Mouse (Mus musculus) stomach, embryonic 14.5 days (tissue): ENCODE measurements at regions not wholly inside any gene's neighbourhood (a gene's known extent, or its start where the extent isn't known, plus 50 kb on each side); places are given as distances from the start of the nearest gene placed in this dataset.

Experiments
- ATAC-seq: fragments of 200-750 bp; cut with Nextera tagmentation; 2 replicates; pipeline ENCODE4 v1.8.0; 2017; ENCODE audit warnings: low read depth, moderate TSS enrichment; ENCODE audit not compliant: insufficient number of reproducible peaks, insufficient read depth, low FRiP score
- H3K27ac ChIP-seq: fragments of 300-500 bp; sonication (generic); 2 replicates; pipeline ENCODE4 v1.5.1; 2014; ENCODE audit warnings: mild to moderate bottlenecking, low read length, moderate library complexity, mixed read lengths
- H3K27me3 ChIP-seq: fragments of 300-500 bp; sonication (generic); 2 replicates; pipeline ENCODE4 v1.6.1; 2014; ENCODE audit warnings: low read length, control low read depth, mixed read lengths; ENCODE audit not compliant: control insufficient read depth, insufficient read depth
- H3K36me3 ChIP-seq: fragments of 300-500 bp; sonication (generic); 2 replicates; pipeline ENCODE4 v1.6.1; 2014; ENCODE audit warnings: mild to moderate bottlenecking, control low read depth, low read length, moderate library complexity, mixed read lengths; ENCODE audit not compliant: control insufficient read depth, insufficient read depth
- H3K4me1 ChIP-seq: fragments of 300-500 bp; sonication (generic); 2 replicates; pipeline ENCODE4 v1.6.1; 2014; ENCODE audit warnings: low read length, control low read depth, mixed read lengths; ENCODE audit not compliant: control insufficient read depth, insufficient read depth
- H3K4me2 ChIP-seq: fragments of 300-500 bp; sonication (generic); replicated peaks from 2 replicates; pipeline ENCODE4 v1.6.1; 2014; ENCODE audit warnings: low read depth, low read length, control low read depth
- H3K4me3 ChIP-seq: fragments of 300-500 bp; sonication (generic); 2 replicates; pipeline ENCODE4 v1.5.1; 2014; ENCODE audit warnings: low read depth, low read length, control low read depth
- H3K9ac ChIP-seq: fragments of 300-500 bp; sonication (generic); replicated peaks from 2 replicates; pipeline ENCODE4 v1.6.1; 2014; ENCODE audit warnings: low read depth, mild to moderate bottlenecking, control low read depth, low read length, moderate library complexity, mixed read lengths
- H3K9me3 ChIP-seq: fragments of 300-500 bp; sonication (generic); 2 replicates; pipeline ENCODE4 v1.6.1; 2016; ENCODE audit warnings: low read depth, low read length, control low read depth; ENCODE audit not compliant: control insufficient read depth
- WGBS: fragments of 180-500 bp; shearing (Covaris S2); extraction: QIAGEN DNeasy Blood & Tissue Kit; methylation state at CpG from one replicate; pipeline ENCODE4 v1.1.7; 2014; 5-methylcytosine and 5-hydroxymethylcytosine counted together

DNA sequence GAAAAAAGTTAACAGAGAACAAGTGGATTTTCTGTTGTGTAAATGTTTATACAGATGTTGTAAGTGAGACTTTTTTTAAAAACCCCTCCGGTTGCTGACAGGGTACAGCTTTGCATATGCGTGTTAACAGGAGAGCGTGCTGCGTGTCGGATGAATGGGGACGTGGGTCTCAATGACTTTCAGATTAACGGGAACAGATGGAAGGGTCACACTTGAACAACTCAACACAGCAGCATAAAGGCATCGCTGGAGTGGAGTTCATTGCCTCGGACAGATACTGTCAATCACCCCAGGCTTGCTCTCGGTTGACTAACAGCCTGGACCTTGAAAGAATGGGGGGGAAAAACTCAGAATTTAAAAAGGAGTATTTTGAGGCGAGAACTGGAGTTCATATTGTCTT, 50.3 kb upstream of the Dbx1 start:
- H3K4me3 ChIP-seq = no peak overlapping the region
- 23% methylated on average over 11 of the region's 11 CpGs for WGBS
- H3K9ac ChIP-seq = no peak overlapping the region
- no peaks in the 10 kb centered on the region for H3K36me3 ChIP-seq
- no peak overlapping the region for H3K27ac ChIP-seq
- peaks cover 30% of the 10 kb centered on the region; the same call in 1 of the 2 replicates for H3K27me3 ChIP-seq
- no peaks in the 10 kb centered on the region for H3K4me1 ChIP-seq
- 0 out of 2 replicates have a peak overlapping the region, but pooled peaks have one; percentile 10 for H3K4me2 ChIP-seq
- H3K9me3 ChIP-seq = no peaks in the 10 kb centered on the region
- ATAC-seq = no peak
